Mouse (Mus musculus): ENCODE results near the gene Maml3.

DNA sequence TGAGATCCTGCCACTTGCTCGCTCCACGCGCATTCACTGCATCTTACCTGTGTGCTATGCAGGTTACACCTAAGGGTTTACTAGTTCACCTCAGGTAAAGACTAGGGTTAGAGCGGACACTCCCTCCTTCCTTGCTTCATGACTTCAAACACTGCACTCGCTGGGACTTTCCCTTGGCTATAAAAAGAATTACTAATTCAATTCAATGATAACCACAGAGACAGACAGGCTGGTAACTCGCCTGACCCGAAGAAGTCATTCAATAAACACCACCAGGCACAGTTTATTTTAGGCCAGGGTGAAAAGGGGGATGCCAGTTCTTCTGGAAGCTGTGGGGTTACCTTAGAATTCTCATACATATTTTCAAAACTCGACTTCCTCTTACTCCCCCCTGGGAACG lies 199.0 kb downstream of the Maml3 start:
- no peak for TF ChIP-seq POLR2A (IDR thresholded peaks at IDR 0.05; ENCODE audit: insufficient read depth, low read depth, low read length)
- TF ChIP-seq CTCF (IDR thresholded peaks at IDR 0.05; ENCODE audit: insufficient read depth, low read depth, low read length): no peak

Measured in olfactory bulb, adult 2 months (tissue).